9 mouse cellular contexts compared by ENCODE assay signal in genomic region chrX:20157519-20157918, GRCm38 (mm10).
DNase-seq lines count a peak whose midpoint lies in the region; ATAC-seq and TF ChIP-seq lines count a peak whose summit lies in the region.
"Had no signal": no experiment of that assay in that cellular context is flagged by ENCODE, and none has a peak within 500 bp of the region (broad histone marks: within the 10 kb centered on the region; RNA-seq: fewer than 3 reads in every experiment).

No protein-coding gene starts in this region.

- H3K4me2 ChIP-seq in embryonic facial prominence, embryonic 11.5 days (ENCODE audit: low read depth, low read length), result no peak overlapping the region
- no peak overlapping the region for H3K4me2 ChIP-seq in kidney, embryonic 14.5 days (replicated peaks; ENCODE audit: low read depth, low read length)
- H3K4me2 ChIP-seq: liver, embryonic 13.5 days had no signal

- H3K4me3 ChIP-seq in embryonic facial prominence, embryonic 11.5 days (ENCODE audit: low read depth, low read length), result no peak overlapping the region
- H3K4me3 ChIP-seq in embryonic facial prominence, embryonic 10.5 days, result no peak overlapping the region
- H3K4me3 ChIP-seq in kidney, embryonic 14.5 days (ENCODE audit: low read length), result no peak overlapping the region
- no peak overlapping the region for H3K4me3 ChIP-seq in E14TG2a.4 (replicated peaks; ENCODE audit: low read length)
- H3K4me3 ChIP-seq: liver, embryonic 13.5 days had no signal

- no peak overlapping the region for H3K9ac ChIP-seq in embryonic facial prominence, embryonic 11.5 days (replicated peaks; ENCODE audit: low read length)
- H3K9ac ChIP-seq in kidney, embryonic 14.5 days (ENCODE audit: low read depth, low read length), result no peak overlapping the region
- H3K9ac ChIP-seq: liver, embryonic 13.5 days had no signal

- no peaks in the 10 kb centered on the region for H3K9me3 ChIP-seq in embryonic facial prominence, embryonic 11.5 days (replicated peaks; ENCODE audit: control insufficient read depth, low read length)
- H3K9me3 ChIP-seq in embryonic facial prominence, embryonic 10.5 days, result no peaks in the 10 kb centered on the region
- H3K9me3 ChIP-seq in kidney, embryonic 14.5 days (ENCODE audit: control insufficient read depth, low read length), result no peaks in the 10 kb centered on the region
- no peaks in the 10 kb centered on the region for H3K9me3 ChIP-seq in E14TG2a.4 (ENCODE audit: low read length)
- H3K9me3 ChIP-seq: liver, embryonic 13.5 days had no signal

- no peaks in the 10 kb centered on the region for H3K4me1 ChIP-seq in embryonic facial prominence, embryonic 11.5 days (ENCODE audit: control insufficient read depth, insufficient read depth, low read length)
- H3K4me1 ChIP-seq in embryonic facial prominence, embryonic 10.5 days, result no peaks in the 10 kb centered on the region
- H3K4me1 ChIP-seq in kidney, embryonic 14.5 days (ENCODE audit: control insufficient read depth, insufficient read depth, low read length), result no peaks in the 10 kb centered on the region
- no peaks in the 10 kb centered on the region for H3K4me1 ChIP-seq in E14TG2a.4 (replicated peaks; ENCODE audit: low read depth, low read length)
- H3K4me1 ChIP-seq: liver, embryonic 13.5 days had no signal

- ATAC-seq in embryonic facial prominence, embryonic 11.5 days (replicated peaks; ENCODE audit: insufficient number of reproducible peaks, low FRiP score, low TSS enrichment, low read depth), result no peak
- no peak for ATAC-seq in kidney, embryonic 14.5 days (ENCODE audit: low FRiP score, low TSS enrichment)

- TF ChIP-seq CTCF in E14TG2a.4 (conservative IDR thresholded peaks at IDR 0.05; ENCODE audit: low read length), result peak; percentile 54

- 17% methylated on average over 2 of the region's 2 CpGs for WGBS in embryonic facial prominence, embryonic 11.5 days
- WGBS in embryonic facial prominence, embryonic 10.5 days, result 27% methylated on average over 2 of the region's 2 CpGs
- 16% methylated on average over 2 of the region's 2 CpGs for WGBS in kidney, embryonic 14.5 days

- H3K36me3 ChIP-seq in embryonic facial prominence, embryonic 11.5 days (replicated peaks; ENCODE audit: control insufficient read depth, insufficient read depth, low read depth, low read length), result no peaks in the 10 kb centered on the region
- no peaks in the 10 kb centered on the region for H3K36me3 ChIP-seq in embryonic facial prominence, embryonic 10.5 days (replicated peaks)
- no peaks in the 10 kb centered on the region for H3K36me3 ChIP-seq in kidney, embryonic 14.5 days (ENCODE audit: control insufficient read depth, insufficient read depth, low read length)
- no peaks in the 10 kb centered on the region for H3K36me3 ChIP-seq in E14TG2a.4 (ENCODE audit: insufficient read depth, low read length)
- H3K36me3 ChIP-seq: liver, embryonic 13.5 days had no signal

- H3K27ac ChIP-seq in embryonic facial prominence, embryonic 11.5 days (replicated peaks; ENCODE audit: low read depth, low read length), result no peak overlapping the region
- no peak overlapping the region for H3K27ac ChIP-seq in embryonic facial prominence, embryonic 10.5 days (replicated peaks)
- H3K27ac ChIP-seq in kidney, embryonic 14.5 days (ENCODE audit: low read depth, low read length), result no peak overlapping the region
- H3K27ac ChIP-seq: liver, embryonic 13.5 days had no signal

- peak; percentile 30 for DNase-seq in embryonic facial prominence, embryonic 11.5 days (ENCODE audit: low spot score)
- DNase-seq in embryonic facial prominence, embryonic 10.5 days (ENCODE audit: low spot score), result no peak
- peak; percentile 8 for DNase-seq in kidney, postnatal 10 days
- DNase-seq in induced T-regulatory cell, adult 2 months (ENCODE audit: low read depth), result peak; percentile 19
- no peak for DNase-seq in testis, postnatal 14 days (ENCODE audit: low spot score)
- DNase-seq in thymus, postnatal 4 days, result no peak
- DNase-seq: liver, embryonic 13.5 days had no signal

- no peaks in the 10 kb centered on the region for H3K27me3 ChIP-seq in embryonic facial prominence, embryonic 11.5 days (ENCODE audit: control insufficient read depth, insufficient read depth, low read length)
- H3K27me3 ChIP-seq in embryonic facial prominence, embryonic 10.5 days (replicated peaks; ENCODE audit: low read depth, poor library complexity, severe bottlenecking), result no peaks in the 10 kb centered on the region
- no peaks in the 10 kb centered on the region for H3K27me3 ChIP-seq in kidney, embryonic 14.5 days (ENCODE audit: control insufficient read depth, insufficient read depth, low read length)
- no peaks in the 10 kb centered on the region for H3K27me3 ChIP-seq in E14TG2a.4 (ENCODE audit: insufficient read depth, low read length)
- H3K27me3 ChIP-seq: liver, embryonic 13.5 days had no signal

Comparison
In these comparisons a context has a peak if more than half of its experiments do, and no peak if none do; other contexts are left out.
1. DNase-seq: peak in embryonic facial prominence, embryonic 11.5 days (single experiment), kidney, postnatal 10 days (single experiment) and induced T-regulatory cell, adult 2 months (single experiment); none in embryonic facial prominence, embryonic 10.5 days (single experiment), testis, postnatal 14 days (single experiment) and thymus, postnatal 4 days (single experiment).